Mouse (Mus musculus): Measurements from ENCODE around the gene Sh3bgrl3. TPM values are rescaled to one million over a fixed set of nuclear protein-coding genes. Genes with fewer than 3 reads are reported as not detected.

Sh3bgrl3 gene
- polyA plus RNA-seq, 1 experiment from 2014 or later = 376 TPM

GRCm38 (mm10) chr4:134112403-134112802, 16.2 kb downstream of the Sh3bgrl3 start:
- no peak overlapping the region for H3K27ac ChIP-seq (replicated peaks; ENCODE audit: low read depth, low read length)
- DNase-seq = no peak
- peaks cover 9% of the 10 kb centered on the region; the same call in 1 of the 2 replicates for H3K4me1 ChIP-seq (ENCODE audit: control insufficient read depth, insufficient read depth, low read length)
- WGBS = 93% methylated on average over 6 of the region's 6 CpGs
- H3K4me2 ChIP-seq (ENCODE audit: low read length) = no peak overlapping the region
- H3K36me3 ChIP-seq (ENCODE audit: control insufficient read depth, insufficient read depth, low read length) = no peaks in the 10 kb centered on the region
- H3K9me3 ChIP-seq (ENCODE audit: control insufficient read depth, low read length) = no peaks in the 10 kb centered on the region
- H3K4me3 ChIP-seq (replicated peaks; ENCODE audit: low read depth, low read length) = no peak overlapping the region
- ATAC-seq (ENCODE audit: low FRiP score, low TSS enrichment) = no peak
- H3K27me3 ChIP-seq (ENCODE audit: control insufficient read depth, insufficient read depth, low read length) = no peaks in the 10 kb centered on the region
- no peak overlapping the region for H3K9ac ChIP-seq (replicated peaks; ENCODE audit: low read length)

- ATAC-seq (ENCODE audit: low FRiP score, low TSS enrichment) (no peak), DNase-seq (no peak)
- Histone ChIP-seq H3K9ac (replicated peaks; ENCODE audit: low read length) (no peak overlapping the region), H3K9me3 (ENCODE audit: control insufficient read depth, low read length) (no peaks in the 10 kb centered on the region), H3K36me3 (ENCODE audit: control insufficient read depth, insufficient read depth, low read length) (no peaks in the 10 kb centered on the region), H3K4me2 (ENCODE audit: low read length) (no peak overlapping the region), H3K4me3 (replicated peaks; ENCODE audit: low read depth, low read length) (no peak overlapping the region), H3K27ac (replicated peaks; ENCODE audit: low read depth, low read length) (no peak overlapping the region), H3K27me3 (ENCODE audit: control insufficient read depth, insufficient read depth, low read length) (no peaks in the 10 kb centered on the region), H3K4me1 (ENCODE audit: control insufficient read depth, insufficient read depth, low read length) (peaks cover 9% of the 10 kb centered on the region; the same call in 1 of the 2 replicates)
- whole genome bisulfite sequencing = 67% methylated on average over 3 of the region's 3 CpGs
Observed at GRCm38 (mm10) chr4:134110653-134111052, 17.9 kb downstream of the Sh3bgrl3 start.

- WGBS = 75% methylated on average over 5 of the region's 5 CpGs
- Histone ChIP-seq H3K4me2 (ENCODE audit: low read length) (no peak overlapping the region), H3K9ac (replicated peaks; ENCODE audit: low read length) (no peak overlapping the region), H3K4me3 (replicated peaks; ENCODE audit: low read depth, low read length) (no peak overlapping the region), H3K27ac (replicated peaks; ENCODE audit: low read depth, low read length) (no peak overlapping the region), H3K36me3 (ENCODE audit: control insufficient read depth, insufficient read depth, low read length) (no peaks in the 10 kb centered on the region), H3K27me3 (ENCODE audit: control insufficient read depth, insufficient read depth, low read length) (no peaks in the 10 kb centered on the region), H3K4me1 (ENCODE audit: control insufficient read depth, insufficient read depth, low read length) (peaks cover 3% of the 10 kb centered on the region; the same call in 1 of the 2 replicates), H3K9me3 (ENCODE audit: control insufficient read depth, low read length) (no peaks in the 10 kb centered on the region)
- DNase-seq = no peak
- no peak for ATAC-seq (ENCODE audit: low FRiP score, low TSS enrichment)
Observed at GRCm38 (mm10) chr4:134108196-134108595, 20.4 kb downstream of the Sh3bgrl3 start.

- Histone ChIP-seq H3K9me3 (ENCODE audit: control insufficient read depth, low read length) (no peaks in the 10 kb centered on the region), H3K36me3 (ENCODE audit: control insufficient read depth, insufficient read depth, low read length) (no peaks in the 10 kb centered on the region), H3K27ac (replicated peaks; ENCODE audit: low read depth, low read length) (no peak overlapping the region), H3K4me3 (replicated peaks; ENCODE audit: low read depth, low read length) (no peak overlapping the region), H3K27me3 (ENCODE audit: control insufficient read depth, insufficient read depth, low read length) (no peaks in the 10 kb centered on the region), H3K4me2 (ENCODE audit: low read length) (no peak overlapping the region), H3K9ac (replicated peaks; ENCODE audit: low read length) (no peak overlapping the region), H3K4me1 (ENCODE audit: control insufficient read depth, insufficient read depth, low read length) (no peaks in the 10 kb centered on the region)
- no peak for DNase-seq
- 91% methylated on average over 7 of the region's 7 CpGs for WGBS
- no peak for ATAC-seq (ENCODE audit: low FRiP score, low TSS enrichment)
Observed at GRCm38 (mm10) chr4:134107730-134108129, 20.9 kb downstream of the Sh3bgrl3 start.

GRCm38 (mm10) chr4:134106105-134106504, 22.5 kb downstream of the Sh3bgrl3 start:
- Histone ChIP-seq H3K27ac (replicated peaks; ENCODE audit: low read depth, low read length) (no peak overlapping the region), H3K4me2 (ENCODE audit: low read length) (no peak overlapping the region), H3K4me1 (ENCODE audit: control insufficient read depth, insufficient read depth, low read length) (no peaks in the 10 kb centered on the region), H3K4me3 (replicated peaks; ENCODE audit: low read depth, low read length) (no peak overlapping the region), H3K27me3 (ENCODE audit: control insufficient read depth, insufficient read depth, low read length) (no peaks in the 10 kb centered on the region), H3K36me3 (ENCODE audit: control insufficient read depth, insufficient read depth, low read length) (no peaks in the 10 kb centered on the region), H3K9me3 (ENCODE audit: control insufficient read depth, low read length) (no peaks in the 10 kb centered on the region), H3K9ac (replicated peaks; ENCODE audit: low read length) (no peak overlapping the region)
- ATAC-seq (ENCODE audit: low FRiP score, low TSS enrichment) (no peak), DNase-seq (no peak)
- WGBS = 83% methylated on average over 7 of the region's 7 CpGs

GRCm38 (mm10) chr4:134102742-134103119, 25.9 kb downstream of the Sh3bgrl3 start:
- peak overlapping the region; percentile 74 for H3K4me3 ChIP-seq (replicated peaks; ENCODE audit: low read depth, low read length)
- H3K9me3 ChIP-seq (ENCODE audit: control insufficient read depth, low read length) = no peaks in the 10 kb centered on the region
- peak overlapping the region; percentile 52 for H3K9ac ChIP-seq (replicated peaks; ENCODE audit: low read length)
- no peaks in the 10 kb centered on the region for H3K4me1 ChIP-seq (ENCODE audit: control insufficient read depth, insufficient read depth, low read length)
- no peaks in the 10 kb centered on the region for H3K27me3 ChIP-seq (ENCODE audit: control insufficient read depth, insufficient read depth, low read length)
- ATAC-seq (ENCODE audit: low FRiP score, low TSS enrichment) (peak; percentile 75; the same call in 1 of the 2 replicates), DNase-seq (no peak)
- WGBS = 2% methylated on average over 21 of the region's 21 CpGs
- H3K4me2 ChIP-seq (ENCODE audit: low read length) = peak overlapping the region; percentile 73
- no peaks in the 10 kb centered on the region for H3K36me3 ChIP-seq (ENCODE audit: control insufficient read depth, insufficient read depth, low read length)
- H3K27ac ChIP-seq (replicated peaks; ENCODE audit: low read depth, low read length) = peak overlapping the region; percentile 60; the same call in 1 of the 2 replicates

- DNase-seq (peak; percentile 96), ATAC-seq (ENCODE audit: low FRiP score, low TSS enrichment) (peak; percentile 96)
- Histone ChIP-seq H3K4me2 (ENCODE audit: low read length) (peak within 1 kb of the TSS; percentile 73), H3K4me1 (ENCODE audit: control insufficient read depth, insufficient read depth, low read length) (no peaks in the 10 kb centered on the region), H3K36me3 (ENCODE audit: control insufficient read depth, insufficient read depth, low read length) (no peaks in the 10 kb centered on the region), H3K4me3 (replicated peaks; ENCODE audit: low read depth, low read length) (peak within 1 kb of the TSS; percentile 74), H3K27me3 (ENCODE audit: control insufficient read depth, insufficient read depth, low read length) (no peaks in the 10 kb centered on the region), H3K9ac (replicated peaks; ENCODE audit: low read length) (peak within 1 kb of the TSS; percentile 52), H3K9me3 (ENCODE audit: control insufficient read depth, low read length) (no peaks in the 10 kb centered on the region), H3K27ac (replicated peaks; ENCODE audit: low read depth, low read length) (peak within 1 kb of the TSS; percentile 60; the same call in 1 of the 2 replicates)
- 17% methylated on average over 34 of the region's 34 CpGs for WGBS
Observed at GRCm38 (mm10) chr4:134101979-134102741, 26.4 kb downstream of the Sh3bgrl3 start, which contains the start of gene Ubxn11. Ubxn11 (plus strand) TSS chr4:134102570.

GRCm38 (mm10) chr4:134100245-134100644, 28.3 kb downstream of the Sh3bgrl3 start:
- DNase-seq = no peak
- H3K9ac ChIP-seq (replicated peaks; ENCODE audit: low read length) = no peak overlapping the region
- no peak overlapping the region for H3K4me3 ChIP-seq (replicated peaks; ENCODE audit: low read depth, low read length)
- WGBS = 79% methylated on average over 4 of the region's 4 CpGs
- no peaks in the 10 kb centered on the region for H3K36me3 ChIP-seq (ENCODE audit: control insufficient read depth, insufficient read depth, low read length)
- no peaks in the 10 kb centered on the region for H3K9me3 ChIP-seq (ENCODE audit: control insufficient read depth, low read length)
- H3K27me3 ChIP-seq (ENCODE audit: control insufficient read depth, insufficient read depth, low read length) = no peaks in the 10 kb centered on the region
- no peak for ATAC-seq (ENCODE audit: low FRiP score, low TSS enrichment)
- no peak overlapping the region for H3K4me2 ChIP-seq (ENCODE audit: low read length)
- no peaks in the 10 kb centered on the region for H3K4me1 ChIP-seq (ENCODE audit: control insufficient read depth, insufficient read depth, low read length)
- H3K27ac ChIP-seq (replicated peaks; ENCODE audit: low read depth, low read length) = no peak overlapping the region

- DNase-seq (no peak), ATAC-seq (ENCODE audit: low FRiP score, low TSS enrichment) (no peak)
- no peaks in the 10 kb centered on the region for H3K27me3 ChIP-seq (ENCODE audit: control insufficient read depth, insufficient read depth, low read length)
- no peak overlapping the region for H3K9ac ChIP-seq (replicated peaks; ENCODE audit: low read length)
- no peak overlapping the region for H3K4me3 ChIP-seq (replicated peaks; ENCODE audit: low read depth, low read length)
- H3K4me1 ChIP-seq (ENCODE audit: control insufficient read depth, insufficient read depth, low read length) = no peaks in the 10 kb centered on the region
- no peaks in the 10 kb centered on the region for H3K9me3 ChIP-seq (ENCODE audit: control insufficient read depth, low read length)
- H3K27ac ChIP-seq (replicated peaks; ENCODE audit: low read depth, low read length) = no peak overlapping the region
- H3K4me2 ChIP-seq (ENCODE audit: low read length) = no peak overlapping the region
- WGBS = 81% methylated on average over 8 of the region's 8 CpGs
- H3K36me3 ChIP-seq (ENCODE audit: control insufficient read depth, insufficient read depth, low read length) = no peaks in the 10 kb centered on the region
Observed at GRCm38 (mm10) chr4:134098628-134099027, 30.0 kb downstream of the Sh3bgrl3 start.
